Mouse (Mus musculus): Measurements from ENCODE around the gene Dgcr6. TPM values are rescaled to one million over a fixed set of nuclear protein-coding genes. Genes with fewer than 3 reads are reported as not detected.

Dgcr6 gene
- total and polyA plus RNA-seq, 3 experiments = 41.4 to 46.7 (median 41.4) TPM

- no peaks in the 10 kb centered on the region; the same call in 1 of the 2 replicates for H3K27me3 ChIP-seq (ENCODE audit: control insufficient read depth, insufficient read depth, low read length)
- no peak overlapping the region for H3K27ac ChIP-seq
- H3K4me1 ChIP-seq (ENCODE audit: control insufficient read depth, insufficient read depth, low read length) = no peaks in the 10 kb centered on the region
- no peak overlapping the region for H3K4me3 ChIP-seq
- no peaks in the 10 kb centered on the region for H3K79me2 ChIP-seq (replicated peaks; ENCODE audit: control insufficient read depth, insufficient read depth, low read length)
- H3K36me3 ChIP-seq (ENCODE audit: control insufficient read depth, insufficient read depth, low read length) = no peaks in the 10 kb centered on the region
- H3K9ac ChIP-seq (ENCODE audit: low read depth, low read length) = no peak overlapping the region
- intact Hi-C loops (cut with DNase I) = no loop called here
- WGBS = 72% methylated on average over 4 of the region's 4 CpGs
- no peak for TF ChIP-seq POLR2A (IDR thresholded peaks at IDR 0.05; ENCODE audit: insufficient read depth, low read depth, low read length)
- TF ChIP-seq CTCF (IDR thresholded peaks at IDR 0.05) = no peak
- TF ChIP-seq EP300 (IDR thresholded peaks at IDR 0.05; ENCODE audit: insufficient read depth, low read depth, low read length) = no peak
- no peak for DNase-seq
Measured at GRCm38 (mm10) chr16:18116467-18116866, 63.8 kb downstream of the Dgcr6 start.

GRCm38 (mm10) chr16:18118285-18118684 is 65.6 kb downstream of the Dgcr6 start:
- intact Hi-C loops (cut with DNase I) = no loop called here
- WGBS = 47% methylated on average over 3 of the region's 3 CpGs

GRCm38 (mm10) chr16:18119031-18119730 is 66.5 kb downstream of the Dgcr6 start:
- DNase-seq = no peak
- no peaks in the 10 kb centered on the region for H3K79me2 ChIP-seq (replicated peaks; ENCODE audit: control insufficient read depth, insufficient read depth, low read length)
- no peaks in the 10 kb centered on the region for H3K4me1 ChIP-seq (ENCODE audit: control insufficient read depth, insufficient read depth, low read length)
- TF ChIP-seq CTCF (IDR thresholded peaks at IDR 0.05) (peak; percentile 67), POLR2A (IDR thresholded peaks at IDR 0.05; ENCODE audit: insufficient read depth, low read depth, low read length) (no peak), EP300 (IDR thresholded peaks at IDR 0.05; ENCODE audit: insufficient read depth, low read depth, low read length) (no peak)
- no peak overlapping the region for H3K4me3 ChIP-seq
- 27% methylated on average over 8 of the region's 8 CpGs for WGBS
- intact Hi-C loops (cut with DNase I) = no loop called here
- H3K9ac ChIP-seq (ENCODE audit: low read depth, low read length) = no peak overlapping the region
- no peaks in the 10 kb centered on the region; the same call in 1 of the 2 replicates for H3K27me3 ChIP-seq (ENCODE audit: control insufficient read depth, insufficient read depth, low read length)
- H3K36me3 ChIP-seq (ENCODE audit: control insufficient read depth, insufficient read depth, low read length) = no peaks in the 10 kb centered on the region
- no peak overlapping the region for H3K27ac ChIP-seq

More at GRCm38 (mm10) chr16:18118285-18118684, 65.6 kb downstream of the Dgcr6 start:
- DNase-seq = no peak
- no peaks in the 10 kb centered on the region for H3K79me2 ChIP-seq (replicated peaks; ENCODE audit: control insufficient read depth, insufficient read depth, low read length)
- H3K9ac ChIP-seq (ENCODE audit: low read depth, low read length) = no peak overlapping the region
- H3K4me3 ChIP-seq = no peak overlapping the region
- no peaks in the 10 kb centered on the region for H3K36me3 ChIP-seq (ENCODE audit: control insufficient read depth, insufficient read depth, low read length)
- no peak overlapping the region for H3K27ac ChIP-seq
- no peaks in the 10 kb centered on the region; the same call in 1 of the 2 replicates for H3K27me3 ChIP-seq (ENCODE audit: control insufficient read depth, insufficient read depth, low read length)
- TF ChIP-seq EP300 (IDR thresholded peaks at IDR 0.05; ENCODE audit: insufficient read depth, low read depth, low read length) (no peak), POLR2A (IDR thresholded peaks at IDR 0.05; ENCODE audit: insufficient read depth, low read depth, low read length) (no peak), CTCF (IDR thresholded peaks at IDR 0.05) (no peak)
- H3K4me1 ChIP-seq (ENCODE audit: control insufficient read depth, insufficient read depth, low read length) = no peaks in the 10 kb centered on the region

Other genes starting within 250 kb of the Dgcr6 start
- not detected for gene B830017H08Rik, start 219.7 kb upstream of the Dgcr6 start, total RNA-seq (2021)
- not detected in 2 replicates for gene B830017H08Rik, start 219.7 kb upstream of the Dgcr6 start, polyA plus RNA-seq (2012; rRNA removed)
- gene Car15, start 214.5 kb upstream of the Dgcr6 start, total RNA-seq (2021) = 1 to 10 TPM; 1.6 to 2.9 TPM
- gene Car15, start 214.5 kb upstream of the Dgcr6 start, polyA plus RNA-seq (2012; rRNA removed) = 4.6 and 5.2 TPM in 2 replicates
- gene Gm20518, start 161.2 kb upstream of the Dgcr6 start, total RNA-seq (2021) = under 1 TPM; 0.20 to 0.31 TPM
- gene Gm20518, start 161.2 kb upstream of the Dgcr6 start, polyA plus RNA-seq (2012; rRNA removed) = 0.68 and 1.1 TPM in 2 replicates
- gene Tssk1, start 158.6 kb upstream of the Dgcr6 start, total RNA-seq (2021) = under 1 TPM; 0.16 TPM
- gene Tssk1, start 158.6 kb upstream of the Dgcr6 start, polyA plus RNA-seq (2012; rRNA removed) = 0.27 and 0.29 TPM in 2 replicates
- 10 to 100 TPM; 46.5 to 55.7 TPM for gene Dgcr2, start 154.3 kb upstream of the Dgcr6 start, total RNA-seq (2021)
- gene Dgcr2, start 154.3 kb upstream of the Dgcr6 start, polyA plus RNA-seq (2012; rRNA removed) = 64.3 and 77.9 TPM in 2 replicates
- not detected for gene Tssk2, start 154.2 kb upstream of the Dgcr6 start, total RNA-seq (2021)
- gene Tssk2, start 154.2 kb upstream of the Dgcr6 start, polyA plus RNA-seq (2012; rRNA removed) = 0.33 and 0.44 TPM in 2 replicates
- 1 to 10 TPM; 8.0 to 8.3 TPM for gene Ess2, start 141.5 kb upstream of the Dgcr6 start, total RNA-seq (2021)
- gene Ess2, start 141.5 kb upstream of the Dgcr6 start, polyA plus RNA-seq (2012; rRNA removed) = 11.4 and 12.6 TPM in 2 replicates
- gene Gsc2, start 137.8 kb upstream of the Dgcr6 start, total RNA-seq (2021) = not detected
- not detected in 2 replicates for gene Gsc2, start 137.8 kb upstream of the Dgcr6 start, polyA plus RNA-seq (2012; rRNA removed)
- 1 to 10 TPM; 6.8 to 7.3 TPM for gene Slc25a1, start 124.6 kb upstream of the Dgcr6 start, total RNA-seq (2021)
- gene Slc25a1, start 124.6 kb upstream of the Dgcr6 start, polyA plus RNA-seq (2012; rRNA removed) = 32.3 and 65.5 TPM in 2 replicates
- gene Vpreb2, start 72.4 kb upstream of the Dgcr6 start, total RNA-seq (2021) = not detected
- gene Vpreb2, start 72.4 kb upstream of the Dgcr6 start, polyA plus RNA-seq (2012; rRNA removed) = not detected in 2 replicates
- gene Prodh, start 37.3 kb downstream of the Dgcr6 start, total RNA-seq (2021) = 10 to 100 TPM; 18.8 to 23.4 TPM
- 46.7 and 57.9 TPM in 2 replicates for gene Prodh, start 37.3 kb downstream of the Dgcr6 start, polyA plus RNA-seq (2012; rRNA removed)
- 1 to 10 TPM; 2.3 to 9.8 TPM for gene Rtn4r, start 74.8 kb downstream of the Dgcr6 start, total RNA-seq (2021)
- gene Rtn4r, start 74.8 kb downstream of the Dgcr6 start, polyA plus RNA-seq (2012; rRNA removed) = 31.9 and 57.8 TPM in 2 replicates
- gene Ccdc188, start 165.0 kb downstream of the Dgcr6 start, total RNA-seq (2021) = not detected
- gene Ccdc188, start 165.0 kb downstream of the Dgcr6 start, polyA plus RNA-seq (2012; rRNA removed) = not detected in 2 replicates
- 10 to 100 TPM; 19.6 to 22.7 TPM for gene Zdhhc8, start 182.3 kb downstream of the Dgcr6 start, total RNA-seq (2021)
- gene Zdhhc8, start 182.3 kb downstream of the Dgcr6 start, polyA plus RNA-seq (2012; rRNA removed) = 36.0 and 51.5 TPM in 2 replicates
- 10 to 100 TPM; 19.6 to 19.8 TPM for gene Trmt2a, start 195.8 kb downstream of the Dgcr6 start, total RNA-seq (2021)
- gene Trmt2a, start 195.8 kb downstream of the Dgcr6 start, polyA plus RNA-seq (2012; rRNA removed) = 26.8 and 32.4 TPM in 2 replicates
- gene Ranbp1, start 195.9 kb downstream of the Dgcr6 start, total RNA-seq (2021) = 10 to 100 TPM; 40.1 to 41.2 TPM
- gene Ranbp1, start 195.9 kb downstream of the Dgcr6 start, polyA plus RNA-seq (2012; rRNA removed) = 20.9 and 25.1 TPM in 2 replicates
- gene Gm49776, start 205.5 kb downstream of the Dgcr6 start, total RNA-seq (2021) = not detected
- not detected in 2 replicates for gene Gm49776, start 205.5 kb downstream of the Dgcr6 start, polyA plus RNA-seq (2012; rRNA removed)
- 10 to 100 TPM; 10.7 to 13.2 TPM for gene Dgcr8, start 236.4 kb downstream of the Dgcr6 start, total RNA-seq (2021)
- 8.7 and 14.5 TPM in 2 replicates for gene Dgcr8, start 236.4 kb downstream of the Dgcr6 start, polyA plus RNA-seq (2012; rRNA removed)